Mouse (Mus musculus) testis, adult 2 months (tissue): Measurements from ENCODE around the gene Otud4.
"Not testable (repeated sequence)": the region's sequence is repeated elsewhere in the genome, so short reads cannot be mapped to it uniquely, and the experiment has no call there.

Experiments
- CTCF ChIP-seq: fragments of 200-500 bp; IDR thresholded peaks from 2 replicates; pipeline ENCODE4 v1.5.1; 2012; ENCODE audit warnings: low read depth, mild to moderate bottlenecking, inconsistent platforms, low read length, moderate library complexity; ENCODE audit not compliant: control insufficient read depth, insufficient read depth, insufficient replicate concordance
- POLR2A ChIP-seq: fragments of 200-500 bp; IDR thresholded peaks from 2 replicates; pipeline ENCODE4 v1.6.1; 2012; ENCODE audit warnings: low read depth, mild to moderate bottlenecking, inconsistent platforms, low read length, moderate library complexity; ENCODE audit not compliant: control insufficient read depth

DNA sequence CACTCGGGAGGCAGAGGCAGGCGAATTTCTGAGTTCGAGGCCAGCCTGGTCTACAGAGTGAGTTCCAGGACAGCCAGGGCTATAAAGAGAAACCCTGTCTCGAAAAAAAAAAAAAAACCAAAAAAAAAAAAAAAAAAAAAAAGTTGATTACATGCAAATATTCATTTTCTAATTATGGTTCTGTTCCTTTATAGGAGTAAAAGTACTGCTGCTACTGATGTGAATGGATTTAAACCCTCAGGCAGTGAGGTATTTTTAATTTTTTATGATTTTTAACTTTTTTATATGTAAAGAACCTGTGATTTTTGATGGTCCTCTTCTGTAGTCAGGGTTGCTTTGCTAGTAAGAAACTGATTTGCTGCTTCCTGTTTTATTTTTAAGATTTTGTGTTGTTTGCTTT lies 19.3 kb downstream of the Otud4 start:
- not testable (repeated sequence) for TF ChIP-seq POLR2A, CTCF
